Mouse (Mus musculus) kidney, adult 2 months (tissue): ENCODE data around the gene Cacnb4.

Experiments
- CTCF ChIP-seq: fragments of 200-500 bp; conservative IDR thresholded peaks from 2 replicates; pipeline ENCODE4 v1.5.1; 2011; ENCODE audit warnings: low read depth, mild to moderate bottlenecking, control low read depth, low read length, moderate library complexity, mixed read lengths; ENCODE audit not compliant: insufficient read depth, insufficient read length
- POLR2A ChIP-seq: fragments of 200-500 bp; IDR thresholded peaks from one replicate; pipeline ENCODE4 v1.6.1; 2011; ENCODE audit warnings: low read depth, low read length, control low read depth

DNA sequence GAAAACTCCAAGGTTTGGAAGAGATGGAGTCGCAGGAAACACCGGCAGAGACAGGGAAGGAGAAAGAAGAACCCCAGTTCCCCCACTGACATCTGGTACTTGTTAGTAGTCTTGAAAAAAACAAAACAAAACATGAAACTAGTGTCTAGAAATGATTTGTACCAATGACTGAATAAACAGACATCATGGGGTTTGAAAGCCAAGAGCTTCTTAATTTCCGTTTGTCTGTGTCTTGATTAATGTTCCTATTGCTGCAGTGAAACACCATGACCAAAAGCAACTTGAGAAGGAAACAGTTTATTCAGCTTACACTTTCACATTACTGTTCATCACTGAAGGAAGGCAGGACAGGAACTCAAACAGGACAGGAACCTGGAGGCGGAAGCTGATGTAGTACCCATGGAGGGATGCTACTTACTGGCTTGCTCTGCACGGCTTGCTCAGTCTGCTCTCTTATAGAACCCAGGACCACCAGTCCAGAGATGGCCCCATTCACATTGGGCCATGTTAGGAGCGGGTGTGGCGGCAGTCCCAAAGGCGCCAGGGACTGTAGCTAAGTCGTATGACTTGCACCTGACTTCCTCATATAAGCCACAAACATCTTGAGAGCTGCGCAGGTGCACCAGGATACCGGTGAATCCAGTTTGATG lies 95.4 kb downstream of the Cacnb4 start:
- TF ChIP-seq CTCF (no peak), POLR2A (no peak)
